Mouse (Mus musculus): ENCODE results near the gene Cox11. TPM values are rescaled to one million over a fixed set of nuclear protein-coding genes. Genes with fewer than 3 reads are reported as not detected.

Cox11 gene
- polyA plus RNA-seq, 1 experiment, result 10.5 TPM

GRCm38 (mm10) chr11:90625174-90625573 lies 12.8 kb upstream of the Cox11 start:
- Histone ChIP-seq H3K36me3 (replicated peaks; ENCODE audit: low read length) (peaks cover 8% of the 10 kb centered on the region), H3K27me3 (replicated peaks) (no peaks in the 10 kb centered on the region), H3K4me1 (peaks cover 8% of the 10 kb centered on the region; the same call in 1 of the 2 replicates), H3K4me3 (replicated peaks) (no peak overlapping the region), H3K9me3 (no peaks in the 10 kb centered on the region)
- TF ChIP-seq FLI1 (IDR thresholded peaks at IDR 0.05; ENCODE audit: low read length), result no peak
- TF ChIP-seq GATA1 (IDR thresholded peaks at IDR 0.05; ENCODE audit: borderline replicate concordance, low read length), result no peak

GRCm38 (mm10) chr11:90627751-90628150 lies 10.2 kb upstream of the Cox11 start:
- H3K27me3 ChIP-seq (replicated peaks), result no peaks in the 10 kb centered on the region
- H3K4me1 ChIP-seq, result peaks cover 12% of the 10 kb centered on the region; the same call in 1 of the 2 replicates
- H3K4me3 ChIP-seq (replicated peaks), result no peak overlapping the region
- H3K36me3 ChIP-seq (replicated peaks; ENCODE audit: low read length), result no peaks in the 10 kb centered on the region
- no peaks in the 10 kb centered on the region for H3K9me3 ChIP-seq
- TF ChIP-seq GATA1 (IDR thresholded peaks at IDR 0.05; ENCODE audit: borderline replicate concordance, low read length), result no peak
- TF ChIP-seq FLI1 (IDR thresholded peaks at IDR 0.05; ENCODE audit: low read length), result no peak

- no peak overlapping the region for H3K4me3 ChIP-seq (replicated peaks)
- H3K4me1 ChIP-seq, result peaks cover 21% of the 10 kb centered on the region
- no peaks in the 10 kb centered on the region for H3K9me3 ChIP-seq
- no peaks in the 10 kb centered on the region for H3K36me3 ChIP-seq (replicated peaks; ENCODE audit: low read length)
- TF ChIP-seq FLI1 (IDR thresholded peaks at IDR 0.05; ENCODE audit: low read length) (no peak), GATA1 (IDR thresholded peaks at IDR 0.05; ENCODE audit: borderline replicate concordance, low read length) (no peak)
- no peaks in the 10 kb centered on the region for H3K27me3 ChIP-seq (replicated peaks)
These were observed 5.5 kb upstream of the Cox11 start for GRCm38 (mm10) chr11:90632480-90632879.

- Histone ChIP-seq H3K4me1 (peaks cover 29% of the 10 kb centered on the region), H3K36me3 (replicated peaks; ENCODE audit: low read length) (peaks cover 1% of the 10 kb centered on the region), H3K4me3 (replicated peaks) (no peak overlapping the region), H3K9me3 (no peaks in the 10 kb centered on the region), H3K27me3 (replicated peaks) (no peaks in the 10 kb centered on the region)
- no peak for TF ChIP-seq GATA1 (IDR thresholded peaks at IDR 0.05; ENCODE audit: borderline replicate concordance, low read length)
- TF ChIP-seq FLI1 (IDR thresholded peaks at IDR 0.05; ENCODE audit: low read length), result no peak
These were observed 3.3 kb upstream of the Cox11 start for GRCm38 (mm10) chr11:90634661-90635060.

- no peaks in the 10 kb centered on the region for H3K9me3 ChIP-seq
- no peak for TF ChIP-seq GATA1 (IDR thresholded peaks at IDR 0.05; ENCODE audit: borderline replicate concordance, low read length)
- no peak for TF ChIP-seq FLI1 (IDR thresholded peaks at IDR 0.05; ENCODE audit: low read length)
- peak overlapping the region; percentile 99 for H3K4me3 ChIP-seq (replicated peaks)
- peaks cover 37% of the 10 kb centered on the region for H3K4me1 ChIP-seq
- H3K36me3 ChIP-seq (replicated peaks; ENCODE audit: low read length), result peaks cover 29% of the 10 kb centered on the region
- H3K27me3 ChIP-seq (replicated peaks), result no peaks in the 10 kb centered on the region
These were observed 398 bp downstream of the Cox11 start for GRCm38 (mm10) chr11:90638312-90638830.

- no peak for TF ChIP-seq FLI1 (IDR thresholded peaks at IDR 0.05; ENCODE audit: low read length)
- no peak for TF ChIP-seq GATA1 (IDR thresholded peaks at IDR 0.05; ENCODE audit: borderline replicate concordance, low read length)
- peaks cover 100% of the 10 kb centered on the region for H3K36me3 ChIP-seq (replicated peaks; ENCODE audit: low read length)
These were observed 11.8 kb downstream of the Cox11 start for GRCm38 (mm10) chr11:90649777-90650176.

GRCm38 (mm10) chr11:90650231-90650885 lies 12.4 kb downstream of the Cox11 start:
- peaks cover 15% of the 10 kb centered on the region for H3K4me1 ChIP-seq
- TF ChIP-seq FLI1 (IDR thresholded peaks at IDR 0.05; ENCODE audit: low read length) (no peak), GATA1 (IDR thresholded peaks at IDR 0.05; ENCODE audit: borderline replicate concordance, low read length) (no peak)
- H3K9me3 ChIP-seq, result no peaks in the 10 kb centered on the region
- no peak overlapping the region for H3K4me3 ChIP-seq (replicated peaks)
- H3K27me3 ChIP-seq (replicated peaks), result no peaks in the 10 kb centered on the region
- peaks cover 99% of the 10 kb centered on the region for H3K36me3 ChIP-seq (replicated peaks; ENCODE audit: low read length)

More at GRCm38 (mm10) chr11:90649777-90650176, 11.8 kb downstream of the Cox11 start:
- Histone ChIP-seq H3K9me3 (no peaks in the 10 kb centered on the region), H3K4me3 (replicated peaks) (no peak overlapping the region), H3K27me3 (replicated peaks) (no peaks in the 10 kb centered on the region), H3K4me1 (peaks cover 15% of the 10 kb centered on the region)

GRCm38 (mm10) chr11:90652603-90653002 lies 14.6 kb downstream of the Cox11 start:
- Histone ChIP-seq H3K36me3 (replicated peaks; ENCODE audit: low read length) (peaks cover 99% of the 10 kb centered on the region), H3K9me3 (peaks cover 10% of the 10 kb centered on the region), H3K27me3 (replicated peaks) (no peaks in the 10 kb centered on the region), H3K4me3 (replicated peaks) (no peak overlapping the region), H3K4me1 (peaks cover 15% of the 10 kb centered on the region)
- TF ChIP-seq GATA1 (IDR thresholded peaks at IDR 0.05; ENCODE audit: borderline replicate concordance, low read length) (no peak), FLI1 (IDR thresholded peaks at IDR 0.05; ENCODE audit: low read length) (no peak)

GRCm38 (mm10) chr11:90657527-90657926 lies 19.6 kb downstream of the Cox11 start:
- no peak for TF ChIP-seq FLI1 (IDR thresholded peaks at IDR 0.05; ENCODE audit: low read length)
- no peak for TF ChIP-seq GATA1 (IDR thresholded peaks at IDR 0.05; ENCODE audit: borderline replicate concordance, low read length)
- no peak overlapping the region for H3K4me3 ChIP-seq (replicated peaks)
- H3K9me3 ChIP-seq, result peaks cover 11% of the 10 kb centered on the region
- H3K36me3 ChIP-seq (replicated peaks; ENCODE audit: low read length), result peaks cover 97% of the 10 kb centered on the region
- H3K27me3 ChIP-seq (replicated peaks), result no peaks in the 10 kb centered on the region
- peaks cover 20% of the 10 kb centered on the region for H3K4me1 ChIP-seq

- Histone ChIP-seq H3K4me1 (peaks cover 52% of the 10 kb centered on the region), H3K9me3 (peaks cover 9% of the 10 kb centered on the region), H3K4me3 (replicated peaks) (no peak overlapping the region), H3K27me3 (replicated peaks) (no peaks in the 10 kb centered on the region), H3K36me3 (replicated peaks; ENCODE audit: low read length) (peaks cover 75% of the 10 kb centered on the region)
- no peak for TF ChIP-seq GATA1 (IDR thresholded peaks at IDR 0.05; ENCODE audit: borderline replicate concordance, low read length)
- TF ChIP-seq FLI1 (IDR thresholded peaks at IDR 0.05; ENCODE audit: low read length), result no peak
These were observed 22.7 kb downstream of the Cox11 start for GRCm38 (mm10) chr11:90660662-90661061.
